8 mouse cellular contexts compared by ENCODE assay signal in the genomic region with DNA sequence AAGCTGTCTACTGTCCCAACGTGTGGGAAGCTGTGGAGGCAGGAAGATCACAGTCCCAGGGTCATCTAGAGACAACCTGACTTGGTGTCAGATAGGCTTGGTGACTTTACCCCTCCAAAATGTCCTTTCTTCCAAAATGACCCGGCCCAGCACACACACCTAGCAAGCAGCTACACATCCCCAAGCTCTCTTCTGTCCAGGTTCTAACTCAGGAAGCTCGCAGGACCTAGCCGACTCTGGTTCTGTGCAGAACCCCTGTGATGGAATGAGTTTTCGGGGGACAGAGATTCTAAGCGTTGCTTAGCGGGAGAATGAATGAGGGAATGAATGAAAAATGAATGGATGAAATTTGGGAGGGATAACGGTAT. TPM values are rescaled to one million over a fixed set of nuclear protein-coding genes. Genes with fewer than 3 reads are reported as not detected.
A peak's percentile ranks its signal among the peaks of the same experiment; 100 is the strongest.
DNase-seq lines count a peak whose midpoint lies in the region; ATAC-seq and TF ChIP-seq lines count a peak whose summit lies in the region.

No protein-coding gene starts in this region.

- peak overlapping the region; percentile 87 for H3K9ac ChIP-seq in kidney, embryonic 15.5 days
- peak overlapping the region; percentile 90 for H3K9ac ChIP-seq in hindbrain, embryonic 14.5 days
- peak overlapping the region; percentile 93 for H3K9ac ChIP-seq in midbrain, embryonic 16.5 days (ENCODE audit: low read depth, low read length)

- TF ChIP-seq POLR2A in cortical plate, adult 2 months (IDR thresholded peaks at IDR 0.05; ENCODE audit: extremely low read depth, insufficient read depth, low read length) = no peak

- no peak for DNase-seq in kidney, postnatal 25 days
- DNase-seq in hindbrain, embryonic 14.5 days (ENCODE audit: low spot score) = no peak
- DNase-seq in thymus, postnatal 4 days = no peak
- DNase-seq in ovary, postnatal 10 days (ENCODE audit: low spot score) = no peak
- no peak for DNase-seq in cerebellum, adult 9-11 months

- peak; percentile 27; the same call in 1 of the 2 replicates for ATAC-seq in kidney, embryonic 15.5 days (replicated peaks; ENCODE audit: low FRiP score)
- ATAC-seq in hindbrain, embryonic 14.5 days (ENCODE audit: low FRiP score) = peak; percentile 45; the same call in 1 of the 2 replicates
- ATAC-seq in midbrain, embryonic 16.5 days = peak; percentile 66

- H3K27me3 ChIP-seq in kidney, embryonic 15.5 days = peaks cover 11% of the 10 kb centered on the region
- peaks cover 3% of the 10 kb centered on the region; the same call in 1 of the 2 replicates for H3K27me3 ChIP-seq in hindbrain, embryonic 14.5 days (ENCODE audit: control insufficient read depth, insufficient read depth, low read length)
- H3K27me3 ChIP-seq in midbrain, embryonic 16.5 days (ENCODE audit: control insufficient read depth, insufficient read depth, low read depth, low read length) = peaks cover 8% of the 10 kb centered on the region; the same call in 1 of the 2 replicates

- peak overlapping the region; percentile 93 for H3K27ac ChIP-seq in kidney, embryonic 15.5 days
- H3K27ac ChIP-seq in cortical plate, adult 2 months (ENCODE audit: insufficient read depth, low read length) = 0 out of 2 replicates have a peak overlapping the region, but pooled peaks have one; percentile 4
- peak overlapping the region; percentile 89 for H3K27ac ChIP-seq in hindbrain, embryonic 14.5 days
- H3K27ac ChIP-seq in midbrain, embryonic 16.5 days (ENCODE audit: low read length) = peak overlapping the region; percentile 91

- peaks cover 5% of the 10 kb centered on the region; the same call in 1 of the 2 replicates for H3K36me3 ChIP-seq in kidney, embryonic 15.5 days
- H3K36me3 ChIP-seq in hindbrain, embryonic 14.5 days (replicated peaks; ENCODE audit: control insufficient read depth, insufficient read depth) = no peaks in the 10 kb centered on the region
- no peaks in the 10 kb centered on the region for H3K36me3 ChIP-seq in midbrain, embryonic 16.5 days (ENCODE audit: control insufficient read depth, insufficient read depth, low read length)

- H3K4me1 ChIP-seq in kidney, embryonic 15.5 days = peaks cover 19% of the 10 kb centered on the region
- H3K4me1 ChIP-seq in cortical plate, adult 2 months (ENCODE audit: control insufficient read depth, insufficient read depth, low read length) = peaks cover 3% of the 10 kb centered on the region; the same call in 1 of the 2 replicates
- peaks cover 9% of the 10 kb centered on the region for H3K4me1 ChIP-seq in hindbrain, embryonic 14.5 days (replicated peaks; ENCODE audit: control insufficient read depth, insufficient read depth, low read length)
- peaks cover 11% of the 10 kb centered on the region for H3K4me1 ChIP-seq in midbrain, embryonic 16.5 days (ENCODE audit: control insufficient read depth, insufficient read depth, low read length)

- WGBS in kidney, embryonic 15.5 days = 15% methylated on average over 8 of the region's 8 CpGs
- WGBS in hindbrain, embryonic 14.5 days = 14% methylated on average over 8 of the region's 8 CpGs
- WGBS in midbrain, embryonic 16.5 days = 15% methylated on average over 8 of the region's 8 CpGs

- TF ChIP-seq CTCF in cortical plate, adult 2 months (IDR thresholded peaks at IDR 0.05; ENCODE audit: extremely low read depth, insufficient read depth, low read length) = no peak

- H3K4me2 ChIP-seq in kidney, embryonic 15.5 days = peak overlapping the region; percentile 93
- H3K4me2 ChIP-seq in hindbrain, embryonic 14.5 days (replicated peaks) = peak overlapping the region; percentile 74
- H3K4me2 ChIP-seq in midbrain, embryonic 16.5 days (ENCODE audit: low read length) = peak overlapping the region; percentile 74

- H3K4me3 ChIP-seq in kidney, embryonic 15.5 days (replicated peaks) = peak overlapping the region; percentile 93
- H3K4me3 ChIP-seq in cortical plate, adult 2 months (ENCODE audit: insufficient read depth, low read length) = peak overlapping the region; percentile 65
- H3K4me3 ChIP-seq in hindbrain, embryonic 14.5 days (replicated peaks; ENCODE audit: low read length) = peak overlapping the region; percentile 76
- peak overlapping the region; percentile 72 for H3K4me3 ChIP-seq in midbrain, embryonic 16.5 days (ENCODE audit: low read depth, low read length)

- no peaks in the 10 kb centered on the region for H3K9me3 ChIP-seq in kidney, embryonic 15.5 days (replicated peaks)
- no peaks in the 10 kb centered on the region for H3K9me3 ChIP-seq in hindbrain, embryonic 14.5 days (ENCODE audit: control insufficient read depth, low read length)
- no peaks in the 10 kb centered on the region for H3K9me3 ChIP-seq in midbrain, embryonic 16.5 days (replicated peaks; ENCODE audit: control insufficient read depth, low read length, poor library complexity, severe bottlenecking)

RNA-seq across cellular contexts. Expression of gene Map1s, which starts 0.3 kb away (rescaled TPM):
- polyA plus RNA-seq in kidney, embryonic 15.5 days (2015; fragmentation: Nextera tagmentation; extraction: Ambion mirVana) = 49.7 and 58.9 TPM in 2 replicates
- 62.2 and 62.3 TPM in 2 replicates for polyA plus RNA-seq in cortical plate, adult 2 months (2012; rRNA removed)
- polyA plus RNA-seq in hindbrain, embryonic 14.5 days (2014; fragmentation: Nextera tagmentation; extraction: Ambion mirVana) = 49.6 and 51.4 TPM in 2 replicates
- polyA plus RNA-seq in midbrain, embryonic 16.5 days (2015; fragmentation: Nextera tagmentation; extraction: Ambion mirVana) = 59.7 and 65.0 TPM in 2 replicates

RNA-seq across cellular contexts. Expression of gene Rpl18a, which starts 8.2 kb away (rescaled TPM):
- polyA plus RNA-seq in kidney, embryonic 15.5 days (2015; fragmentation: Nextera tagmentation; extraction: Ambion mirVana) = 4,326 and 4,329 TPM in 2 replicates
- 1,503 and 1,518 TPM in 2 replicates for polyA plus RNA-seq in cortical plate, adult 2 months (2012; rRNA removed)
- 2,214 and 2,704 TPM in 2 replicates for polyA plus RNA-seq in hindbrain, embryonic 14.5 days (2014; fragmentation: Nextera tagmentation; extraction: Ambion mirVana)
- polyA plus RNA-seq in midbrain, embryonic 16.5 days (2015; fragmentation: Nextera tagmentation; extraction: Ambion mirVana) = 1,781 and 1,796 TPM in 2 replicates

RNA-seq across cellular contexts. Expression of gene Slc5a5, which starts 12.9 kb away (rescaled TPM):
- 0.06 and 0.25 TPM in 2 replicates for polyA plus RNA-seq in kidney, embryonic 15.5 days (2015; fragmentation: Nextera tagmentation; extraction: Ambion mirVana)
- 15.9 and 16.0 TPM in 2 replicates for polyA plus RNA-seq in cortical plate, adult 2 months (2012; rRNA removed)
- polyA plus RNA-seq in hindbrain, embryonic 14.5 days (2014; fragmentation: Nextera tagmentation; extraction: Ambion mirVana) = 1.5 and 1.8 TPM in 2 replicates
- polyA plus RNA-seq in midbrain, embryonic 16.5 days (2015; fragmentation: Nextera tagmentation; extraction: Ambion mirVana) = 1.7 and 1.9 TPM in 2 replicates

RNA-seq across cellular contexts. Expression of gene Ccdc124, which starts 31.7 kb away (rescaled TPM):
- 115 and 123 TPM in 2 replicates for polyA plus RNA-seq in kidney, embryonic 15.5 days (2015; fragmentation: Nextera tagmentation; extraction: Ambion mirVana)
- polyA plus RNA-seq in cortical plate, adult 2 months (2012; rRNA removed) = 176 and 182 TPM in 2 replicates
- 155 and 158 TPM in 2 replicates for polyA plus RNA-seq in hindbrain, embryonic 14.5 days (2014; fragmentation: Nextera tagmentation; extraction: Ambion mirVana)
- 167 and 182 TPM in 2 replicates for polyA plus RNA-seq in midbrain, embryonic 16.5 days (2015; fragmentation: Nextera tagmentation; extraction: Ambion mirVana)

RNA-seq across cellular contexts. Expression of gene Kcnn1, which starts 42.4 kb away (rescaled TPM):
- polyA plus RNA-seq in kidney, embryonic 15.5 days (2015; fragmentation: Nextera tagmentation; extraction: Ambion mirVana) = 2.6 and 2.9 TPM in 2 replicates
- 30.2 and 36.0 TPM in 2 replicates for polyA plus RNA-seq in cortical plate, adult 2 months (2012; rRNA removed)
- 10.0 and 14.3 TPM in 2 replicates for polyA plus RNA-seq in hindbrain, embryonic 14.5 days (2014; fragmentation: Nextera tagmentation; extraction: Ambion mirVana)
- polyA plus RNA-seq in midbrain, embryonic 16.5 days (2015; fragmentation: Nextera tagmentation; extraction: Ambion mirVana) = 15.4 and 16.1 TPM in 2 replicates

Comparison
In these comparisons a context has a peak if more than half of its experiments do, and no peak if none do; other contexts are left out.
1. H3K27ac ChIP-seq: peak in every context shown above with its lines; median percentile 93 in kidney, embryonic 15.5 days; 91 in midbrain, embryonic 16.5 days; 89 in hindbrain, embryonic 14.5 days; 4 in cortical plate, adult 2 months.